Mouse (Mus musculus): ENCODE results near the gene Gramd1b.

Gramd1b gene

DNA sequence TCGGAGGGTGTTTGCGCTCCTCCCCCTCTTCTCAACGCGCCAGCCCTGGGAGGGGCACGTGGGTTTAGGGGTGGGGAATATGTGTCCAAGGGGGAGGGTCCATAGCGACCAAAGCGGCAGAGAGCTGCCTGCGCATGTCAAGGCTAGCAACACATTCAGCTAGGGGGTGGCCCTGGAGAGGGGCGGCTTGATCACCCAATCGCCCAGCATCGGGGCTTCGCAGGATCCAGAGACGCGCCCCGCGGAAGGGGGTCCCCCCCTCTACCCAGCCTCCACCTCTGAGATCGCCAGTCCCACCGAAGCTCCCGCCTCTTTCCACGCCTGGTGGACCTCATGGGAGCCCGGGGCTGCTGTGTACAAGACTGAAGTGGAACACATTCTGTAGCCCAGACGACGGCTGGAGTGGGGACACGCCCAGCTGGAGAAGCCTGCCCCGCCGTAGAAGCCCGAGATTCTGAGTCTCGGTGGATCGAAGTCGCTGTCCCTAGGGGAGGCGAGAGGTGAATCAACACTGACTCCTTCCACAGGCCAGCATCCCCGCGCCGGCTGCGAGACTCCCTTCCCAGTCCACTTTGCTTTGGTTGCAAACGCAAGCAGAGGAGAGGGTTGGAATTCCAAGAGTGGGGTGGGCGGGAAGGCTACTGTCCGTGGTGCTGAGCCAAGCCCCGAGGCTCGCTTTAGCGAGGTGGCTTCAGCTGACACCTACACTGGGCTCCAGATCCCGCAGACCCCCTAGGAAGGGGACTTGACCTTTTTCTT lies 261.9 kb downstream of the Gramd1b start, which contains the start of gene Scn3b:
Gene Scn3b, plus strand, starts transcription at position 115 of the 759 bp plus-strand sequence.
- peak; percentile 70 for ATAC-seq (ENCODE audit: low TSS enrichment)

DNA sequence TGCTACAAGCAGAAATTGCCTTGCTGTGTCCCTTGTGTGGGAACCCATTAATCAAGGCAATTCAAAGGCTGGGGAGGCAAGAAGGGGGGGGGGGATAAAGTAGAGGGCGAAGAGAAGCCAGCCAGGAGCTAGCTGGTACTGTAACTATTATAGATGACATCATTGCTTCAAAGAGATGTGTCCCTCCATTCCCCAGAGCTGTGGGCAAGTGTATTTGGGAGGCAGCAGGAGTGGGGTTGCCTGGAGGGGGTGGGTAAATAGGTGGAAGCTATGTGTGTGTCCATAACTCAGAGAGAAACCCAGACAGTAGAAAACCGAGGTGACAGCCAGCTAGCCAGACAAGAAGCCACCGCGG lies 262.5 kb downstream of the Gramd1b start:
- ATAC-seq (ENCODE audit: low TSS enrichment) = peak; percentile 31

DNA sequence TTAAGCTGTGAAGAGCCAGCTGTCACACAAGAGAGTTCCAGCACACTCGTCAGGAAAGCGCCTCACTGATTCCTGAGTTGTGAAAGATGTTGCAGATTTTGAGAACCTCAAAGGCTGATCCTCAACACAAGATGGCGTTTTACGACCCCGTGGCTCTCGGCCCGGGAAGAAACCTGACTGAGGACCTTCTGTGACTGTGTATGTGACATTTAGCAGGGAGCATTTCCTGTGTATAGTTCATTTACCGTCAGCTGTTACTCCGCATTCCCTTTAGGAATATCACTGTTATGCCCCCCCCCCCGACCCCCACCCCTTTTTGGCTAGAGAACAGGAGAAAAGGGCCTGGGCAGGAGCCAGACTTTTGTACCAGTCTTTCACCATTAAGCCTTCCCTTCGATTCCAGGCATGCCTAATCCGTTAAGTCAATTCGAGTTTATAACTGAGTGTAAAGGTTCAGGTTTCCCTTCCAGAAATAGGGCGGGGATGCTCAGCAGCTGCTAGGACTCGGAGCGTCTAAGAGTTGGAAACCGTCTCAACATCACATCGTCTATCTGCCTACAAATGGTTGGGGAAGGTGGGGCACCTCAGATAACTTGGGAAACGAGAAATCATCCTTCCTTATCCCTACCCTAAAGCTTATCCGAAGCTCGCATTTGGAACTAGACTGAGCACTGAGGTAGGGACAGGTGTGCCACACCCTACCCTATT lies 263.0 kb downstream of the Gramd1b start:
- no peak for ATAC-seq (ENCODE audit: low TSS enrichment)

GRCm38 (mm10) chr9:40263874-40264273 lies 267.3 kb downstream of the Gramd1b start:
- ATAC-seq (ENCODE audit: low TSS enrichment) = no peak

- no peak for ATAC-seq (ENCODE audit: low TSS enrichment)
These were observed 278.7 kb downstream of the Gramd1b start for GRCm38 (mm10) chr9:40252459-40252858.

DNA sequence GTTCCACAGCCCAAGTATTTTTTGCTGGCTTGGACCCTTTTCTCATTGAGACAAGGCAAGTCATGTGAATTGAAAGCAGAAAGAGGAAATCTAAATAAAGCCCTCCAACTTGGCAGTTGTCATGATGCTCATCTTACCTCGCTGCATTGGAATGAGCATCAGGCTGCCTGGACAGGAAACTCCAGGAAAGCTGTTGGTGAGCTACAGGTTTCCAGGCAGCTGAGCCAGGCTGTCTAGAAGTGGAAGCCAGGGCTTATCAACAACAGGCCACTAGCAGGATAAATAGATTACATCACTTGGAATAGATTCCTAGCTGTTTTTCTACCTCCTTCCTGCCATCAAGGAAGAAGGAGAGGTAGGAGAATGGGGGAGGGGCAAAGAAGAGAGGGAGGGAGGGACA lies 282.1 kb downstream of the Gramd1b start:
- no peak for ATAC-seq (ENCODE audit: low TSS enrichment)

DNA sequence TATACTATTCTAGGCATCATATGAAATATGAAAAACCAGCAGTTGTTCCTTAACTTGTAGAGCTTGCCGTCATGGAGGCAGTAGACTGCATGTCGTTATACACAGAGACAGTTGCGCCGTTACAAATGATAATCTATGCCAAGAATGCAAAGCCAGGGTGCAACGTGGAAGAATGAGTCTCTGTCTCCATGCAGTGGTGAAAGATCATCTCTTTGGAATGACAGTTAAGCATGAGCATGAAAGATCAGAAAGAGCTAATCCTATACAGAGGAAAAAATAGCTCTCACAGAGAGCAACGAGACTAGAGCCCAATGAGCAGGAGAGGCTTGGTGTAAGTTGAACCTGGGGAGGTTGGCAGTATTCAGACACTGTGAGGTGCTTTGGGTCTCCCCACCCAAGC lies 284.5 kb downstream of the Gramd1b start:
- ATAC-seq (ENCODE audit: low TSS enrichment) = no peak

- no peak for ATAC-seq (ENCODE audit: low TSS enrichment)
These were observed 285.1 kb downstream of the Gramd1b start for GRCm38 (mm10) chr9:40245974-40246665.

- ATAC-seq (ENCODE audit: low TSS enrichment) = no peak
These were observed 285.7 kb downstream of the Gramd1b start for GRCm38 (mm10) chr9:40245466-40245865.
